Mouse (Mus musculus) hindbrain, embryonic 16.5 days (tissue): ENCODE data around the gene Ggact. TPM values are rescaled to one million over a fixed set of nuclear protein-coding genes. Genes with fewer than 3 reads are reported as not detected.

ENCODE experiments used
- polyA plus RNA-seq: library from polyadenylated mRNA; unstranded; fragments of >200 nt; fragmentation: Nextera tagmentation; extraction: Ambion mirVana; gene quantifications from 2 replicates; pipeline ENCODE4 v1.2.1, GENCODE M21; 2015

Gene Ggact
- polyA plus RNA-seq, 1 experiment from 2014 or later, result 14.7 TPM

Other genes with a start within 250 kb of the Ggact start
- gene Tmtc4, start 70.3 kb upstream of the Ggact start, polyA plus RNA-seq, result 47.1 and 50.3 TPM in 2 replicates